Mouse (Mus musculus): Measurements from ENCODE around the gene Phc1.

- TF ChIP-seq CTCF (IDR thresholded peaks at IDR 0.05), result no peak
- TF ChIP-seq EP300 (IDR thresholded peaks at IDR 0.05), result no peak
These were observed 46.6 kb downstream of the Phc1 start for GRCm38 (mm10) chr6:122293796-122294195.
